Mouse (Mus musculus) hindbrain, embryonic 13.5 days (tissue): ENCODE data around the gene Ugt1a10. TPM values are rescaled to one million over a fixed set of nuclear protein-coding genes. Genes with fewer than 3 reads are reported as not detected.
A peak's percentile ranks its signal among the peaks of the same experiment; 100 is the strongest.

Experiments
- ATAC-seq: fragments of 200-750 bp; cut with Nextera tagmentation; 2 replicates; pipeline ENCODE4 v1.8.0; 2017; ENCODE audit warnings: moderate TSS enrichment; ENCODE audit not compliant: low FRiP score
- H3K27ac ChIP-seq: fragments of 300-500 bp; sonication (generic); 2 replicates; pipeline ENCODE4 v1.5.1; 2015; ENCODE audit warnings: inconsistent platforms, mild to moderate bottlenecking, moderate library complexity
- H3K27me3 ChIP-seq: fragments of 300-500 bp; sonication (generic); 2 replicates; pipeline ENCODE4 v1.6.1; 2015; ENCODE audit warnings: mild to moderate bottlenecking, inconsistent platforms
- H3K36me3 ChIP-seq: fragments of 300-500 bp; sonication (generic); 2 replicates; pipeline ENCODE4 v1.6.1; 2015; ENCODE audit warnings: mild to moderate bottlenecking, inconsistent platforms
- H3K4me1 ChIP-seq: fragments of 300-500 bp; sonication (generic); replicated peaks from 2 replicates; pipeline ENCODE4 v1.6.1; 2015; ENCODE audit warnings: inconsistent platforms
- H3K4me2 ChIP-seq: fragments of 300-500 bp; sonication (generic); 2 replicates; pipeline ENCODE4 v1.6.1; 2015; ENCODE audit warnings: inconsistent platforms, mild to moderate bottlenecking, moderate library complexity
- H3K4me3 ChIP-seq: fragments of 300-500 bp; sonication (generic); 2 replicates; pipeline ENCODE4 v1.5.1; 2015; ENCODE audit warnings: mild to moderate bottlenecking, inconsistent platforms
- H3K9ac ChIP-seq: fragments of 300-500 bp; sonication (generic); 2 replicates; pipeline ENCODE4 v1.6.1; 2015; ENCODE audit warnings: mild to moderate bottlenecking, inconsistent platforms
- H3K9me3 ChIP-seq: fragments of 300-500 bp; sonication (generic); 2 replicates; pipeline ENCODE4 v1.6.1; 2016; ENCODE audit warnings: inconsistent platforms
- WGBS: fragments of 180-500 bp; shearing (Covaris S2); methylation state at CpG from one replicate; pipeline ENCODE4 v1.1.7; 2015; 5-methylcytosine and 5-hydroxymethylcytosine counted together
- polyA plus RNA-seq: library from polyadenylated mRNA; unstranded; fragments of >200 nt; fragmentation: Nextera tagmentation; extraction: Ambion mirVana; gene quantifications from 2 replicates; pipeline ENCODE4 v1.2.1, GENCODE M21; 2015

Ugt1a10 gene
- polyA plus RNA-seq, 1 experiment from 2014 or later: not detected

DNA sequence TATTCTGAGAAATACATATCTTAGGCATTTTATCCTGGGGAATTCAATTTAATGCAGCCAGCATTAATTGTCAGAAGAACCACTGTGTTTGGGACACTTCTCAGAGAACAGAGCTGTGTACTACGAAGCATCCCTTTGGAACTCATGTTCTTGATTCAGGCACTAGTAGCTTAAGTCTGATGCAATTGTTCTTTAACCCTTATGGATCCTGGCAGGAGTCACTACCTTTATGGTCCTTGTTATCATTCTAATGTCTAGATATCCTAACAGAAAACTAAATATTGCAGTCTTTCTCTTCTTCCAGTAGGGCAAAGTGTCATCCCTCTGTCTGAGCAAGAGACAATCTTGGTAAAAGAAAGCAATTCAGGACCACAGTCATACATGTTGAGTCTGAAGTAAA is 157.9 kb downstream of the Ugt1a10 start:
- no peak overlapping the region for H3K4me3 ChIP-seq
- H3K36me3 ChIP-seq: no peaks in the 10 kb centered on the region
- H3K27ac ChIP-seq: no peak overlapping the region
- H3K27me3 ChIP-seq: no peaks in the 10 kb centered on the region
- WGBS: 83% methylated on average over 1 of the region's 1 CpGs
- H3K9ac ChIP-seq: no peak overlapping the region
- no peaks in the 10 kb centered on the region for H3K4me1 ChIP-seq
- no peak overlapping the region for H3K4me2 ChIP-seq
- ATAC-seq: no peak
- H3K9me3 ChIP-seq: peaks cover 64% of the 10 kb centered on the region

GRCm38 (mm10) chr1:88213766-88214461 is 158.7 kb downstream of the Ugt1a10 start:
- no peaks in the 10 kb centered on the region for H3K4me1 ChIP-seq
- no peak overlapping the region for H3K9ac ChIP-seq
- no peak overlapping the region for H3K27ac ChIP-seq
- 85% methylated on average over 2 of the region's 2 CpGs for WGBS
- H3K4me2 ChIP-seq: no peak overlapping the region
- no peaks in the 10 kb centered on the region for H3K27me3 ChIP-seq
- peaks cover 64% of the 10 kb centered on the region for H3K9me3 ChIP-seq
- H3K36me3 ChIP-seq: no peaks in the 10 kb centered on the region
- no peak for ATAC-seq
- H3K4me3 ChIP-seq: no peak overlapping the region

DNA sequence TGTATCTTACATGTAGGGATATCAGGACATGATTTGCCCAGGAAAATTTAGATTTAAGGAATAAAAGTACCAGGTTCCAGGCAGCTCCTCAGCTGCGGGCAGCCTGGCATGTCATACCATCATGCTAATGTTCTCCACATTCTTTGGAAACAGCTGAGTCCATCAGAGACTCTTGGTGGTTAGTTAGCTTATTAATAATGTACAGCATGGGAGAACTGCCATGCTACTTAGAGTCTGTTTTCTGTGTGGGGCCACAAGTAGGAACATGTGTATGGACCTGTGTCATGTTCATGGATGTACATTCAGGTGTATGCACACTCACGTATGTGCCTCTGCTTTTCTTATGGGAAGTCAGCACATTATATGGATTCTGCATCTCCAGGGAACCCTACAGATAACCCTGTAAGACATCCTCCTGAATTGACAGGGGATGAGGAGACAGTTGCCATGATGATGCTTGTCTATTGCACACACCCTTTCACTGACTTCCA is 159.3 kb downstream of the Ugt1a10 start:
- Histone ChIP-seq H3K4me3 (no peak overlapping the region), H3K27me3 (no peaks in the 10 kb centered on the region), H3K27ac (no peak overlapping the region), H3K9me3 (peaks cover 64% of the 10 kb centered on the region), H3K9ac (no peak overlapping the region), H3K36me3 (no peaks in the 10 kb centered on the region), H3K4me1 (no peaks in the 10 kb centered on the region), H3K4me2 (no peak overlapping the region)
- WGBS: 81% methylated on average over 2 of the region's 2 CpGs
- ATAC-seq: no peak

DNA sequence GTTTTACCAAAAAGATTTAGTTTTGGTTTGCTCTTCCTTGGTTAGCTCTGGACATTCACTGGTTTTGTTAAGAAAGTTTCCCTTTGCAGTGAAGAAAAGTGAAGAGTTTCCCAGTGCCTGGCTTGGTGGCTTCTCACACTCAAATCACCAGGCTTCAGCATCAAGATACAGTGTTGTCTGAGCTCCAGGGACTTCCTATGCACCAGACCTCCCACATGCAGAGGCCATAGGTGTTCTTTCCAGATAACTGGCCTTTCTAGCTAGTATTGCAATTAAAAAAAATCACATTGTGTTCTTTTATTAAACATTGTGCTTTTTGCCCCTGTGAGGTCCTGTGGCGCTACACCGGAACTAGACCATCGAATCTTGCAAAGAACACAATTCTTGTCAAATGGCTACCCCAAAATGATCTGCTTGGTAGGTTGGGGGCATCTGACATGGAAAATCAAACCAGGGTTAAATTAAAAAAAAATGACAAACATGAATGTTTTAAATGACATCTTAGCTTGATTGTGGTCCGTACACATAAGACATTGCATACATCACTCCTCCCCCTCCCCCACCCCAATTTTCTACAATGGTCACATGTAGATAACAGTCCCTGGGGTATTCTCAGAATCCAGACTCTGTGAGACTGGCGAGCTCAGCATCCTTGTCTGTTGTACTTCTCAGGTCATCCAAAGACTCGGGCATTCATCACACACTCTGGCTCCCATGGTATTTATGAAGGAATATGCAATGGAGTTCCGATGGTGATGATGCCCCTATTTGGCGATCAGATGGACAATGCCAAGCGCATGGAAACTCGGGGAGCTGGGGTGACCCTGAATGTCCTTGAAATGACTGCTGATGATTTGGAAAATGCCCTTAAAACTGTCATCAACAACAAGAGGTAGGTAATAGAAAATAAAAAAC is 160.5 kb downstream of the Ugt1a10 start:
- peaks cover 62% of the 10 kb centered on the region for H3K9me3 ChIP-seq
- no peak overlapping the region for H3K4me3 ChIP-seq
- no peak overlapping the region for H3K4me2 ChIP-seq
- no peak overlapping the region for H3K27ac ChIP-seq
- H3K27me3 ChIP-seq: no peaks in the 10 kb centered on the region
- 68% methylated on average over 10 of the region's 10 CpGs for WGBS
- 0 out of 2 replicates have a peak, but pooled peaks have one; percentile 8 for ATAC-seq
- H3K36me3 ChIP-seq: no peaks in the 10 kb centered on the region
- H3K9ac ChIP-seq: no peak overlapping the region
- no peaks in the 10 kb centered on the region for H3K4me1 ChIP-seq

DNA sequence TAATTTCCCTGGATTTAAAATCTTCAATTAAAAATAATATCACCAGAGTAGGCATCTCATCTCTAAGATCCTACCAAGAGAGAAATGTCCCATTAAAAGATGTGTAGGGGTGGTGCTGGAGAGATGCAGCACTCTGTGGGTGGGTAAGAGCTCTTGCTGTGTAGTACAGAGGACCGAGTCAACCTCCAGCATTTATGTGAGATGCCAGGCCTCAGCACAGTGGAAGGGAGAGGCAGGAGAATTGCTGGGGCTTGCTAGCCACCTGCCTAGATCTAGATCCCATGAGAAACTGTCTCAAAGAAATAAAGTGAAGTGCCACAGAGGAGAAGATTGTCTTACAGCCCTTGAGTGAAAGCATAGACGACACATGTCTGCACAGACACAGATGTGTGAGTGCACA is 161.4 kb downstream of the Ugt1a10 start:
- no peaks in the 10 kb centered on the region for H3K36me3 ChIP-seq

GRCm38 (mm10) chr1:88217144-88217543 is 162.0 kb downstream of the Ugt1a10 start:
- no peak for ATAC-seq
- Histone ChIP-seq H3K4me2 (no peak overlapping the region), H3K27me3 (no peaks in the 10 kb centered on the region), H3K27ac (no peak overlapping the region), H3K9ac (no peak overlapping the region), H3K4me1 (no peaks in the 10 kb centered on the region), H3K4me3 (no peak overlapping the region), H3K36me3 (no peaks in the 10 kb centered on the region), H3K9me3 (peaks cover 54% of the 10 kb centered on the region)
- 69% methylated on average over 2 of the region's 2 CpGs for WGBS

More for the DNA sequence above, 161.4 kb downstream of the Ugt1a10 start:
- ATAC-seq: no peak
- no peak overlapping the region for H3K9ac ChIP-seq
- H3K9me3 ChIP-seq: peaks cover 58% of the 10 kb centered on the region
- WGBS: 57% methylated on average over 2 of the region's 2 CpGs
- no peaks in the 10 kb centered on the region for H3K27me3 ChIP-seq
- H3K4me2 ChIP-seq: no peak overlapping the region
- H3K4me3 ChIP-seq: no peak overlapping the region
- no peaks in the 10 kb centered on the region for H3K4me1 ChIP-seq
- H3K27ac ChIP-seq: no peak overlapping the region

GRCm38 (mm10) chr1:88217576-88217975 is 162.4 kb downstream of the Ugt1a10 start:
- H3K36me3 ChIP-seq: no peaks in the 10 kb centered on the region
- no peak overlapping the region for H3K9ac ChIP-seq
- 45% methylated on average over 3 of the region's 3 CpGs for WGBS
- no peak for ATAC-seq
- H3K4me1 ChIP-seq: no peaks in the 10 kb centered on the region
- H3K27me3 ChIP-seq: no peaks in the 10 kb centered on the region
- H3K4me3 ChIP-seq: no peak overlapping the region
- no peak overlapping the region for H3K4me2 ChIP-seq
- H3K27ac ChIP-seq: no peak overlapping the region
- peaks cover 52% of the 10 kb centered on the region for H3K9me3 ChIP-seq

DNA sequence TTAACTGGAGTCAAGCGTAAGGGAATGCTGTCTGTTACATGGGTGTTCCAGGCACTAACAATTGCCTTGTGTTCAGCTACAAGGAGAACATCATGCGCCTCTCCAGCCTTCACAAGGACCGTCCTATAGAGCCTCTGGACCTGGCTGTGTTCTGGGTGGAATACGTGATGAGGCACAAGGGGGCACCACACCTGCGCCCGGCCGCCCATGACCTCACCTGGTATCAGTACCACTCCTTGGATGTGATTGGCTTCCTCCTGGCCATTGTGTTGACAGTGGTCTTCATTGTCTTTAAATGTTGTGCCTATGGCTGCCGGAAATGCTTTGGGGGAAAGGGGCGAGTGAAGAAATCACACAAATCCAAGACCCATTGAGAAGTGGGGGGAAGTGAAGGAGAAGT is 162.9 kb downstream of the Ugt1a10 start:
- no peak overlapping the region for H3K9ac ChIP-seq
- no peak overlapping the region for H3K4me3 ChIP-seq
- H3K4me1 ChIP-seq: no peaks in the 10 kb centered on the region
- H3K36me3 ChIP-seq: no peaks in the 10 kb centered on the region
- WGBS: 75% methylated on average over 9 of the region's 9 CpGs
- no peak overlapping the region for H3K27ac ChIP-seq
- peaks cover 47% of the 10 kb centered on the region for H3K9me3 ChIP-seq
- H3K27me3 ChIP-seq: no peaks in the 10 kb centered on the region
- ATAC-seq: no peak
- H3K4me2 ChIP-seq: no peak overlapping the region

- H3K27ac ChIP-seq: no peak overlapping the region
- no peak overlapping the region for H3K4me2 ChIP-seq
- H3K4me1 ChIP-seq: no peaks in the 10 kb centered on the region
- ATAC-seq: no peak
- no peaks in the 10 kb centered on the region for H3K27me3 ChIP-seq
- H3K36me3 ChIP-seq: no peaks in the 10 kb centered on the region
- peaks cover 42% of the 10 kb centered on the region for H3K9me3 ChIP-seq
- no peak overlapping the region for H3K4me3 ChIP-seq
- no peak overlapping the region for H3K9ac ChIP-seq
- 54% methylated on average over 4 of the region's 4 CpGs for WGBS
Observed at GRCm38 (mm10) chr1:88218591-88218990, 163.4 kb downstream of the Ugt1a10 start.

DNA sequence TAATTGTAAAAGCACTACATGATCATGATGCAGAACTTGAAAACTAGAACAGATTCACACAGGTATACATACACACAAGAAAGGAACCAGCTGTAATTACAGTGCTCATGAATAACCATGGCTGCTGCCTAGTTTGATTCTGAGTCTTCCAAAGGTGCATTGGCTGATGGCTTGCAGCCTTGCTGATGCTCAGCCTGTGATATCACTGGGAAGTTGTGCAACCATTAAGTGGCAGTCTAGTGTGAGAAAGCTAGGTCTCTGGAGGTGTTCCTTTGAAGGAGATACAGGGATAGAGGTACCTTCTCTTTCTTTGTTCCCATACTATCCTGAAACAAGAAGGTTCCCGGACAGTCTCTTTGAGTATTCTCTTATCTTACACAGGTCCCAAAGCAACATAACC is 163.9 kb downstream of the Ugt1a10 start:
- no peak overlapping the region for H3K4me3 ChIP-seq
- no peak overlapping the region for H3K9ac ChIP-seq
- peaks cover 37% of the 10 kb centered on the region for H3K9me3 ChIP-seq
- no peak overlapping the region for H3K4me2 ChIP-seq
- ATAC-seq: no peak
- no peak overlapping the region for H3K27ac ChIP-seq
- H3K27me3 ChIP-seq: no peaks in the 10 kb centered on the region
- H3K4me1 ChIP-seq: no peaks in the 10 kb centered on the region
- no peaks in the 10 kb centered on the region for H3K36me3 ChIP-seq
- 14% methylated on average over 1 of the region's 1 CpGs for WGBS

GRCm38 (mm10) chr1:88220336-88220735 is 165.1 kb downstream of the Ugt1a10 start:
- no peaks in the 10 kb centered on the region for H3K36me3 ChIP-seq
- H3K4me1 ChIP-seq: no peaks in the 10 kb centered on the region
- H3K27ac ChIP-seq: no peak overlapping the region
- no peak for ATAC-seq
- no peaks in the 10 kb centered on the region for H3K27me3 ChIP-seq
- H3K4me3 ChIP-seq: no peak overlapping the region
- H3K9ac ChIP-seq: no peak overlapping the region
- peaks cover 27% of the 10 kb centered on the region for H3K9me3 ChIP-seq
- no peak overlapping the region for H3K4me2 ChIP-seq

DNA sequence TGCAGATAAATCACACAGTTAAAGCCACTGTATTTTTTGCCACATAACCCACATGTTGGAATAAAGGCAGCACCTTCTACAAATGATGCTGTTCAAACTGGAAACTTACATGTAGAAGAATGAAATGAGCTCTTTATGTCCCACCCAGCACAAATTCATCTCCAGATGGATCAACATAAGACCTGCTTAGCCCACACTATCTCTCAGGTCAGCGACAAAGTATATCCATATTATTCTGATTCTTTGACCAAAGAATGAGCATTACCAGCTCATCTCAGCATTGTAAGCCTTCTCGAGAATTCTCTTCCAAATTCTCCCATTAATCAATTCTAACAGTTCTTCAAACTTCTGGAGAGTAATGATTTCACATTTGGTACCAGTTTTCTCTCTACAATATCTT is 167.0 kb downstream of the Ugt1a10 start:
- H3K9ac ChIP-seq: no peak overlapping the region
- H3K36me3 ChIP-seq: no peaks in the 10 kb centered on the region
- ATAC-seq: no peak
- no peak overlapping the region for H3K27ac ChIP-seq
- H3K4me2 ChIP-seq: no peak overlapping the region
- H3K4me3 ChIP-seq: no peak overlapping the region
- 54% methylated on average over 2 of the region's 2 CpGs for WGBS
- peaks cover 29% of the 10 kb centered on the region for H3K9me3 ChIP-seq
- no peaks in the 10 kb centered on the region for H3K27me3 ChIP-seq
- H3K4me1 ChIP-seq: no peaks in the 10 kb centered on the region
